Mouse (Mus musculus): ENCODE data around the gene Noct.
A peak's percentile ranks its signal among the peaks of the same experiment; 100 is the strongest.
"Not testable (repeated sequence)": the region's sequence is repeated elsewhere in the genome, so short reads cannot be mapped to it uniquely, and the experiment has no call there.

Noct gene

GRCm38 (mm10) chr3:51204897-51205296, 19.4 kb upstream of the Noct start:
- DNase-seq (ENCODE audit: low read depth, low spot score): no peak

GRCm38 (mm10) chr3:51206521-51206920, 17.7 kb upstream of the Noct start:
- DNase-seq (ENCODE audit: low read depth, low spot score): no peak

DNA sequence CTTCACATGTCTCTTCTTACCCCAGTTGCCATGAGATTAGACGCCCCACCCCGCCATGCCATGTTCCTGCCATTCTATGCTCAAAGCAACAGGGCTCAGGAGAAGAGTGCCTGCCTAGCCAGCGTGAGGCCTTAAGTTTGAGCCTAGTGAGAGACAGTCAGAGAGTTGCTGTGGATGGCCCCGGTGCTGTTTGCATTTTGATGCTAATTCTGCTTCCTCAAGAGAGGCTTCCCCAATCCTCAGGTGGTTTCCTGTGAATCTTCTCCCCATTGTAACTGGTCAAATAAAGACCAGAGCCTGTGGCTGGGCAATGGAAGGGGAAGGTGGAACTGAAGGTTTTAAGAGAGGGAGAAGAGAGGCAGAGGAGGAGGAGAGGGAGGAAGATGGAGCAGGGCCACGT, 15.6 kb upstream of the Noct start:
- no peak for DNase-seq (ENCODE audit: low read depth, low spot score)

DNA sequence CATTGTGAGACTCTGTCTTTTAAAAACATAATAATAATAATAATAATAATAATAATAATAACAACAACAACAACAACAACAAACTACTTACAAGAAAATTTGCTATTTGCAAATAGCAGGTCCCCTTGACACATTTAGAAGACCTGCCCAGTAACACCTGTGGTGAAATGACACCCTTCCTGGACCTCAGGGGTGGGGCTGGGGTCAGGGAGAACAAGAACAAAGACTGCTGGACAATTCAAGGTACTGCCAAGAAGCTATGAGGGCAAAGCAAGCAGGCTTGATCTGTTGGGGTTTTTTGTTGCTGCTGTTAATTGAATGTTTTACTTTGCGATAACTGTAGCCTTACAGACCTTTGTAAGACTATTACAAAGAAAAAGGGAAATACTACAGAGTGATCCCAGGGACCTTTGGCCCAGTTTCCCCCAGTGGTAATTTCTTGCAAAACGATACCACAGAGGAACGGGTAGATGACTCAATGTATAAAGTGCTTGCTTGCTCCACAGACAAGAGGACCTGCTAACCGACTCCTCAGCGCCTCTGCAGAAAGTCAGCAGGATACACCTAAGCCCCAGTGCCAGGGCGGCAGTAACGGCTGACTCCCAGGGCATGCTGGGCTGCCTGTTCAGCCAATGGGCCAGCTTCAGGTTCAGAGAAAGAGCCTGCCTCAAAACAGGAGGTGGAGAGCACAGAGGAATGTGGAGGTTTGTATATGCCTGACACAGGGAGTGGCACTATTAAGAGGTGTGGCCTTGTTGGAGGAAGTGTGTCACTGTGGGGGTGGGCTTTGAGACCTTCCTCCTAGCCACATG, 14.5 kb upstream of the Noct start:
- peak; percentile 62 for DNase-seq (ENCODE audit: low read depth, low spot score)

- no peak for DNase-seq (ENCODE audit: low read depth, low spot score)
Observed at GRCm38 (mm10) chr3:51210485-51210884, 13.8 kb upstream of the Noct start.

DNA sequence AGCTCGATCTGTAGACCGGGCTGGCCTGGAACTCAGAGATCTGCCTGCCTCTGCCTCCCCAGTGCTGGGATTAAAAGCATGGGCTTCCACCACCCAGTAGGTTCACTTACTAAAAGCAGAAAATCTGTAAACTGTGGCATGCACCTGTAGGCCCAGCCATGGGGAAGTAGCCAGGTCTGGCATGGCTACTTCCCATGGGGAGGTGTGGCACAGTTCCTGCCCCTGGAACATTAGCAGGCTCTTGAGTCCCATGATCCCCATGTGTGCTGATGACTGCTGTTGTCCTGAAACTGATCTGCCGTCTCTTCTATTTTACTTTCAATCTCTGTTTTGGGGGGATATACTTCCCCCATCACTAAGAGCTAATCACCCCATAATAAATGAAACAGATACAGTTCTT, 11.1 kb upstream of the Noct start:
- no peak for DNase-seq (ENCODE audit: low read depth, low spot score)

- no peak for DNase-seq (ENCODE audit: low read depth, low spot score)
Observed at GRCm38 (mm10) chr3:51215681-51216080, 8.6 kb upstream of the Noct start.

DNA sequence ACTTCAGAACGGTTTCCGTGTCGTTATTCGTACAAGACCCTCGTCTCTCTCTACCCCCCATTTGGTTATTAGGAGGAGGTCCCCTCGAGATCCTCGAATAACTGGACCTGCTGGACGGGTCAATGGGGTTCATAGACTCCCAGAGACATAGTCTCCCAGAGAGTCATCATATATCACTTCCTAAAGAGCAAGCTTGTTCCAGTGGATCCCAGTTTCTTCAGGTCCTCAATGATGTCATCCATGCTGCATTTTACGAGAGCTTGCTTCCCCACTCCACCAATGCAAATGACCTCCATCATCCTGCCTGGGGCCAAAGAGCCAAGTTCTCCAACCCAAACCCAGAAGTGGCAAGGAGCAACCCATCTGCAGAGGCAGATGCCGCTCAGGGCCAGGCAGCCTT, 7.9 kb upstream of the Noct start:
- DNase-seq (ENCODE audit: low read depth, low spot score): not testable (repeated sequence)

GRCm38 (mm10) chr3:51218385-51218784, 5.9 kb upstream of the Noct start:
- DNase-seq (ENCODE audit: low read depth, low spot score): not testable (repeated sequence)

GRCm38 (mm10) chr3:51219213-51219612, 5.0 kb upstream of the Noct start:
- peak; percentile 48 for DNase-seq (ENCODE audit: low read depth, low spot score)

DNA sequence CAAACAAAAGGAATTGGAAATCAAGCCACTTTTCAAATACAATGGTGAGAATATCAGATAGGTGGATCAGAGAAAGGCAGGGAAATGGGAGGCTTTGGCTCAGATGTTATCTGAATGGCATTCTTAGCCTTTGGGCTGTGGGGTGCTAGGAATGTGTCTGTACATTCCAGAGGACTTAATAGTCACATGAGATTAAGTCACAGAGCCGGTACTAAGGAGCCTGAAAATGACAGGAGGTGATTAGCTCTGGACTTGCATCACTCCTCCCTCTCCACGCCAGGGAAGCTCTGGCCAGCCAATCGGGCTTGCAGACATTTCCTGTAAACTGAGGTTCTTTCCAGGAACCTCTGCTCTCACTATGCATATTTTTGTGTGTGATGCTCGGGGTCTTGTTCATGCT, 3.4 kb upstream of the Noct start:
- peak; percentile 80 for DNase-seq (ENCODE audit: low read depth, low spot score)

- DNase-seq (ENCODE audit: low read depth, low spot score): no peak
Observed at GRCm38 (mm10) chr3:51221847-51222246, 2.4 kb upstream of the Noct start.

DNA sequence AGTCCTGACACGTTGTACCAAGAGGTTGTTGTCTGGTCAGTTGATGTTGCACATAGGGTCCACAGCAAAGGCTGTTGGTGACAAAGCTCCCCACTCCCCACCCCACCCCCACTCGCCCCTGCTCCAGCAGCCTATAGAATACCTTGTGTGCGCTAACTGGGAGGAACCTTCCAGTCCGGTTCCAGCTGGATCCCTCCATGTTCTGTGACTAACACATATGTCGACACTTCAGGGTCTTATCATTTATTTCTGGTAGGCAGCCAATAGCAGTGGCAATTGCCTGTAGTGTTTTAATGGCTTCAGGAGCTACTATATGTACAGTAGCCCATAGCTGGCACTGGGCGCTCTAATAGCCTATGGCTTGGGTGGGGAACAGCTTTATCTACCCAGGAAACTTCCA, 1.9 kb upstream of the Noct start:
- DNase-seq (ENCODE audit: low read depth, low spot score): peak; percentile 64

GRCm38 (mm10) chr3:51222834-51223460, 1.3 kb upstream of the Noct start:
- DNase-seq (ENCODE audit: low read depth, low spot score): peak; percentile 94

- no peak for DNase-seq (ENCODE audit: low read depth, low spot score)
Observed at GRCm38 (mm10) chr3:51223556-51223955, 691 bp upstream of the Noct start.

GRCm38 (mm10) chr3:51225226-51225750, 1.0 kb downstream of the Noct start:
- no peak for DNase-seq (ENCODE audit: low read depth, low spot score)

DNA sequence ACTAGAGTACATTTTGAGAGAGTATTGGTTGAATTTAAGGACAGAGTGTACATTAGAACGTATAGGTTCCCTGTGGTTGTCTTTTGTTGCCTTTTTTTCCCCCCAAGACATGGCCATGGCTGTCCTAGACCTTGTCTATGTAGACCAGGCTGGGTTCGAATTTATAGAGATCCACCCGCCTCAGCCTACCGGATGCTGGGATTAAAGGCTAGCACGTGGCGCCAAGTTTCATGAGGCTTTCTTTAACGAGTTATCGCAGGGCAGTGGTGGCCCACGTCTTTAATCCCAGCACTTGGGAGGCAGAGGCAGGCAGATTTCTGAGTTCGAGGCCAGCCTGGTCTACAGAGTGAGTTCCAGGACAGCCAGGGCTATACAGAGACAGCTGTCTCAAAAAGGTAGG, 1.7 kb downstream of the Noct start:
- no peak for DNase-seq (ENCODE audit: low read depth, low spot score)

DNA sequence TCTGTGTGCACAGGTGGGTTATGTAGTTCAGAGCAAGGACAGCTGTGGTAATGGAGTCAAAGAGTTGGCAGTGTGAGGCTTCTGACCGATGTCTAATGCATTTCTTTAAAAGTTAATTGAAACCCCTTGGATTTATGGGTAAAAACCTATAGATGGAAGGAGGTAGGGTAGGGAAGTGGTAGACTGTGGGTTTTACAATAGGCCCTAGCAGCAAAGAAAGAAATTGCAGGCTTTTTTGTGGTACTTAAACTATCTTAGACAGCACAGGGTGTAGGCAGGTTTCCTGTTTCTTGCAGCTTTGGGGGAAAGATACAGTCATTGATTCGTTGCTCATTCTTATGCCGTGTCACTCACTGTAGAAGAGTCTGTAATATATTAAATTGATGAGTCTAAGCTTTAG, 2.4 kb downstream of the Noct start:
- DNase-seq (ENCODE audit: low read depth, low spot score): no peak

DNA sequence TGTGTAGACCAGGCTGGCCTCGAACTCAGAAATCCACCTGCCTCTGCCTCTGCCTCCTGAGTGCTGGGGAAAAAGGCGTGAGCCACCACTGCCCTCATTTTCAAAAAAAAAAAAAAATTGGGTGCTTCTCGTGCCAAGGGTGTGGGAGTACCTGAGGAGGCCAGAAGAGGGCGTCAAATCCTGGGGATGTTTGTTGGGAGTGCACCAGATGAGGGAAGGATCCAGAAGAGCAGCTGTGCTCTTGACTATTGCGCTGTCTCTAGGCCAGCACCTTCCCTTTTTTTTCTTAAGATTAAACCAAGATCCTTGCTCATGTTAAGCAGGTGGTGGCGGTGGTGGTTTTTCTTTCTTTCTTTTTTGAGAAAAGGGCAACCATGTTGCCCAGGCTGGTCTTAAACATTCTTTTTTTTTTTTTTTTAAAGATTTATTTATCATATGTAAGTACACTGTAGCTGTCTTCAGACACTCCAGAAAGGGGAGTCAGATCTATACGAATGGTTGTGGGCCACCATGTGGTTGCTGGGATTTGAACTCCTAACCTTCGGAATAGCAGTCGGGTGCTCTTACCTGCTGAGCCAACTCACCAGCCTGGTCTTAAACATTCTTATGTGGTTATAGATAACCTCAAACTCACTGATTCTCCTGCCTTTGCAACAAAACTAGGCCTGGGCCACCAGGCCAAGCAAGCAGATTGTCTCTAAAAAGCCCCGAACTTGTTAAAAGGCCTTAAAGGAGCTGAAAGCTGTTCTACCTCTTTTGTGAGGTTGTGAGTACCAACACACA, 4.0 kb downstream of the Noct start:
- peak; percentile 63 for DNase-seq (ENCODE audit: low read depth, low spot score)

DNA sequence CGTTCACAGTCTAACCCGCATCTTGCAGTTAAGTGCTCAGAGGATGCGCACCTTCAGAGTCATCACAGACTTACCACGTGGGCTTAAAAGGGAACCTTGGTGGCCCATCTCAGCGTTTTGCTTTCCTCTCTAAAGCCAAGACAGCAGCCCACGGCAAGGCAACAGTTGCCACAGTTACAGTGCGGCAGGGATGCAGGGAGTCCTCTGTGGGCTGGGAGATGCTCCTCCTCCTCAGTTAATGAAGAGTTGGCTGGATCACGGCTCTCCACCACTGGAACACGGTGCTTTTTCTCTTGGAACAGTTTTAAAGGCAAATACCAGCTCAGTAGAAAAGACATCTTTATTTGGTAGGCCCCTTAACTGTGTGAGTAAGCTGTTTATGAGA, 4.6 kb downstream of the Noct start:
- no peak for DNase-seq (ENCODE audit: low read depth, low spot score)

DNA sequence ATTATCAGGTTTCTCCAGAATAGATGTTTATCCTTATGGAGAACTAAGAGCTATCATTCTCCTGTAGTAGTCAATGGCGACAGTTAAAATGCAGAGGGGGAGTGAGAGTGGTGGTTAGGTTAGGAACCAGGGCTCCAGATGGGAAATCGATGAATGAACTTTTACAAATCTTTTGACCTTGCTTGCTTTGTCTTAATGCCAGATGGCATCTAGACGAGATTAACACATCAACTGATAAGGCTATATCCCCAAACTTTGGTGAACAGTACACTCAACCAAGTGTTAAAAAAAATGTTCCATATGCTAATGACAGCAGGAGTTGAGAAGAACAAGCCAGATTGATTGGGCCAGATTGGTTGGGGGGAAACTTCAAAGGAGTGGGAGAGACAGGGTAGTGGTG, 5.0 kb downstream of the Noct start:
- DNase-seq (ENCODE audit: low read depth, low spot score): no peak

DNA sequence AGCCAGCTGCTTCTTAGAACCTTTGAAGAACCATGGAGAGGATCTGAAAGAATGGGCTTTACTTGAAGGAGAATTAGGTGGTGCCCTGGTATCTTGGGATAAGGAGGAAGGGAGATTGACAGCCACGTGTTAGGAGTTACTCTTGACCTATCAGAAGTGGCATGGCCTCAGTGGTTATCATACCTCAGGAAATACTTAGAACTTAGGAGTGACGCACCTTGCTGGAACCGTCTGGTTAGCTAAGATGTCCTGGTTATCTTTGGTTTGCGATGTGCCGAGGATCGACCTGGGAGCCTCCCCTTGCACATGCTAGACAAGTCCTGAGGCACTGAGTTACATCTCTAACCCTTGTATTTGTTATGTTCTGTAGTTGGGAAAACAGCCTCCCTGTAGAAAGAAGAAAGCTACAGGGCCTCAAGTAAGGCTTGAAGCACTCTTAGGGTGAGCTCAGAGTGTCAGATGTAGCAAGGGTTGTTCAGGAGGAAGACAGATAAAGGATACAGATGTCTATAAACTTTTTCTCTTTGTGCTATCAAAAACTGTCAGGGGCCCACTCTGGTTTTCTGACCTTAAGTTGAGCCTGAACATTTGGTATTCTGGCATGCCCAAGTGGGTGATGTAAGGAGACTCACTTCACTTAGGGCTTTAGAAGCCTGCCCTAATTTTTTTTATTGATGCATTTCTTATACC, 6.0 kb downstream of the Noct start:
- no peak for DNase-seq (ENCODE audit: low read depth, low spot score)
